ENCODE assay signal across 23 mouse cellular contexts in the genomic region with DNA sequence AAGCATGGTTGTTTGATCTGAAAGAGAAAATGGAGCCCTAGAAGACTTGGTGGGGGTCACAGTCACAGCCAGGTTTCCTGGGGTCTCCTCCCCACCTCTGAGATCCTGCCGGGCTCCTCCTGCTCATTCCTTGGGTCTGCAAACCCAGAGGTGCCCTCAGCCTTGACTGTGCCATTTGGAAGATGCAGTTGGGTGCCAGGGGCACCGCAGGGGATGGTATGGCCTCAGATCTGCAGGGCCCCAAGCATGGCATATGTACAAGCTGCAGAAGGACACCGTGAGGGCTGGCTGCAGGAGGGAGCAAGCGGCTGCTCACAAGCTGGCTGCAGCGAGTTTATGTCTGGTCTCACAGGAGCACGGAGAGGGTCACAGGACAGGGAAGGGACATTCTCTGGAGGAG. TPM values are rescaled to one million over a fixed set of nuclear protein-coding genes. Genes with fewer than 3 reads are reported as not detected.
DNase-seq lines count a peak whose midpoint lies in the region; ATAC-seq and TF ChIP-seq lines count a peak whose summit lies in the region.
"Had no signal": no experiment of that assay in that cellular context is flagged by ENCODE, and none has a peak within 500 bp of the region (broad histone marks: within the 10 kb centered on the region; RNA-seq: fewer than 3 reads in every experiment).

No protein-coding gene starts in this region.

- intact Hi-C loops in heart, postnatal 25 days (cut with DNase I), result loop anchor here (5.0 to 10.0 kb wide), 5 partner anchors 98 to 405 kb away; partner anchors contain the start of gene Cers5

- H3K27me3 ChIP-seq in heart, embryonic 15.5 days, result peaks cover 29% of the 10 kb centered on the region
- H3K27me3 ChIP-seq: lung, embryonic 15.5 days; neural tube, embryonic 15.5 days had no signal

- no peak overlapping the region for H3K9ac ChIP-seq in heart, embryonic 15.5 days
- H3K9ac ChIP-seq: forebrain, embryonic 12.5 days; limb, embryonic 12.5 days; liver, embryonic 13.5 days; lung, embryonic 15.5 days; neural tube, embryonic 15.5 days had no signal

- DNase-seq in cerebellum, adult 11-12 months, result peak; percentile 71
- DNase-seq in cerebellum, postnatal 14 days, result no peak
- DNase-seq in heart, postnatal 25 days (ENCODE audit: low spot score), result no peak
- no peak for DNase-seq in layer of hippocampus, adult 2 months (ENCODE audit: low spot score in 2 of 2)
- no peak for DNase-seq in layer of hippocampus, adult 8-10 months (ENCODE audit: low spot score in 2 of 2)
- DNase-seq in adrenal gland, postnatal 14 days, result no peak
- DNase-seq: adrenal gland, postnatal 10 days; gastrocnemius, adult 2 months; heart, postnatal 4 days; liver, embryonic 13.5 days; thymus, postnatal 14 days had no signal

- no peak overlapping the region for H3K4me3 ChIP-seq in heart, embryonic 15.5 days
- no peak overlapping the region for H3K4me3 ChIP-seq in layer of hippocampus, adult 2 months
- H3K4me3 ChIP-seq in bone marrow, adult 2 months (replicated peaks; ENCODE audit: control insufficient read depth, low read depth, low read length), result no peak overlapping the region
- H3K4me3 ChIP-seq: embryonic facial prominence, embryonic 10.5 days; forebrain, embryonic 12.5 days; gastrocnemius, adult 2 months; limb, embryonic 12.5 days; liver, embryonic 13.5 days; lung, embryonic 15.5 days; neural tube, embryonic 15.5 days had no signal

- 26% methylated on average over 6 of the region's 6 CpGs for WGBS in heart, embryonic 15.5 days
- WGBS in bone marrow, adult 2 months, result 49% methylated on average over 6 of the region's 6 CpGs

- H3K4me1 ChIP-seq in heart, embryonic 15.5 days (replicated peaks), result peaks cover 49% of the 10 kb centered on the region
- H3K4me1 ChIP-seq in bone marrow, adult 2 months (ENCODE audit: control insufficient read depth, insufficient read depth, low read length), result peaks cover 2% of the 10 kb centered on the region; the same call in 1 of the 2 replicates

- H3K9me3 ChIP-seq in heart, embryonic 15.5 days (replicated peaks), result no peaks in the 10 kb centered on the region
- H3K9me3 ChIP-seq: embryonic facial prominence, embryonic 10.5 days; forebrain, embryonic 12.5 days; limb, embryonic 12.5 days; liver, embryonic 13.5 days; lung, embryonic 15.5 days; neural tube, embryonic 15.5 days had no signal

- no peak overlapping the region for H3K27ac ChIP-seq in heart, embryonic 15.5 days
- 0 out of 2 replicates have a peak overlapping the region, but pooled peaks have one; percentile 10 for H3K27ac ChIP-seq in layer of hippocampus, adult 2 months
- peak overlapping the region; percentile 49 for H3K27ac ChIP-seq in bone marrow, adult 2 months (ENCODE audit: control insufficient read depth, insufficient read depth, low read depth, low read length, poor library complexity)
- H3K27ac ChIP-seq: embryonic facial prominence, embryonic 10.5 days; forebrain, embryonic 12.5 days; gastrocnemius, adult 2 months; limb, embryonic 12.5 days; liver, embryonic 13.5 days; neural tube, embryonic 15.5 days had no signal

- 0 out of 2 replicates have a peak overlapping the region, but pooled peaks have one; percentile 17 for H3K4me2 ChIP-seq in heart, embryonic 15.5 days
- H3K4me2 ChIP-seq: forebrain, embryonic 12.5 days; limb, embryonic 12.5 days; liver, embryonic 13.5 days; lung, embryonic 15.5 days; neural tube, embryonic 15.5 days had no signal

- H3K36me3 ChIP-seq in heart, embryonic 15.5 days, result no peaks in the 10 kb centered on the region
- H3K36me3 ChIP-seq: embryonic facial prominence, embryonic 10.5 days; forebrain, embryonic 12.5 days; limb, embryonic 12.5 days; liver, embryonic 13.5 days; lung, embryonic 15.5 days; neural tube, embryonic 15.5 days had no signal

- ATAC-seq in heart, embryonic 15.5 days (replicated peaks; ENCODE audit: insufficient number of reproducible peaks, insufficient read depth, low FRiP score, low read depth), result no peak
- ATAC-seq: activated CD4-positive, CD25-positive, alpha-beta regulatory T cell, adult 4 months; CD4-positive, CD25-positive, alpha-beta regulatory T cell, adult 4 months; hindbrain, embryonic 16.5 days; intestine, embryonic 16.5 days; midbrain, embryonic 16.5 days had no signal

- TF ChIP-seq CTCF in layer of hippocampus, adult 2 months (conservative IDR thresholded peaks at IDR 0.05), result no peak
- TF ChIP-seq CTCF in bone marrow, adult 2 months (IDR thresholded peaks at IDR 0.05; ENCODE audit: control insufficient read depth, insufficient read depth, low read length), result no peak

- no peak for TF ChIP-seq POLR2A in bone marrow, adult 2 months (IDR thresholded peaks at IDR 0.05; ENCODE audit: borderline replicate concordance, control insufficient read depth, low read depth, low read length)

RNA-seq across cellular contexts. Expression of gene Bcdin3d, which starts 25.2 kb away (rescaled TPM):
- 10.8 and 11.7 TPM in 2 replicates for polyA plus RNA-seq in heart, embryonic 15.5 days (2015; fragmentation: Nextera tagmentation; extraction: Ambion mirVana)
- total RNA-seq in heart, postnatal 25 days (2021), result 1 to 10 TPM; 3.2 to 4.0 TPM
- total RNA-seq in layer of hippocampus, adult 2 months (2021), result 1 to 10 TPM; 4.0 to 5.5 TPM
- 1 to 10 TPM; 4.9 to 6.1 (median 5.3) TPM for total RNA-seq in layer of hippocampus, adult 8-10 months (2022)
- polyA plus RNA-seq in bone marrow, adult 2 months (2011; ENCODE audit: insufficient read depth, insufficient read length, low replicate concordance, missing spikeins), result 7.2 and 13.4 TPM in 2 replicates
- total RNA-seq in adrenal gland, postnatal 14 days (2021), result 3.9 and 6.8 TPM in 2 replicates

RNA-seq across cellular contexts. Expression of gene Faim2, which starts 28.2 kb away (rescaled TPM):
- polyA plus RNA-seq in heart, embryonic 15.5 days (2015; fragmentation: Nextera tagmentation; extraction: Ambion mirVana), result 0.28 and 0.33 TPM in 2 replicates
- under 1 TPM in 1 of 2 experiments, not detected in 1; 0.11 TPM for total RNA-seq in heart, postnatal 25 days (2021)
- 100 to 1,000 TPM; 394 to 431 TPM for total RNA-seq in layer of hippocampus, adult 2 months (2021)
- total RNA-seq in layer of hippocampus, adult 8-10 months (2022), result 100 to 1,000 TPM; 370 to 420 (median 399) TPM
- 0.35 TPM in 1 of 2 replicates, not detected in the other for polyA plus RNA-seq in bone marrow, adult 2 months (2011; ENCODE audit: insufficient read depth, insufficient read length, low replicate concordance, missing spikeins)
- 16.3 and 17.2 TPM in 2 replicates for total RNA-seq in adrenal gland, postnatal 14 days (2021)
- total RNA-seq: heart, postnatal 4 days had no signal

RNA-seq across cellular contexts. Expression of gene Nckap5l, which starts 42.2 kb away (rescaled TPM):
- 6.8 and 8.0 TPM in 2 replicates for polyA plus RNA-seq in heart, embryonic 15.5 days (2015; fragmentation: Nextera tagmentation; extraction: Ambion mirVana)
- 1 to 10 TPM; 6.4 to 7.6 TPM for total RNA-seq in heart, postnatal 25 days (2021)
- total RNA-seq in layer of hippocampus, adult 2 months (2021), result 10 to 100 TPM; 17.1 to 18.5 TPM
- total RNA-seq in layer of hippocampus, adult 8-10 months (2022), result 10 to 100 TPM; 15.5 to 24.3 (median 19.8) TPM
- polyA plus RNA-seq in bone marrow, adult 2 months (2011; ENCODE audit: insufficient read depth, insufficient read length, low replicate concordance, missing spikeins), result 2.2 and 4.0 TPM in 2 replicates
- total RNA-seq in adrenal gland, postnatal 14 days (2021), result 25.6 and 29.0 TPM in 2 replicates

Comparison
In these comparisons a context has a peak if more than half of its experiments do, and no peak if none do; other contexts are left out.
1. RNA of gene Faim2, which starts 28.2 kb away (total RNA-seq): 394 to 431 TPM in layer of hippocampus, adult 2 months and 370 to 420 TPM in layer of hippocampus, adult 8-10 months; 16.3 to 17.2 TPM in adrenal gland, postnatal 14 days and 0.11 TPM in heart, postnatal 25 days; every median in the first group is over 10 times any median in the second.